Mouse (Mus musculus) CH12.LX (cell line): ENCODE data around the gene Vps37b. TPM values are rescaled to one million over a fixed set of nuclear protein-coding genes. Genes with fewer than 3 reads are reported as not detected.

Experiments used
- DNase-seq: peaks from one replicate; pipeline ENCODE4 v3.0.0-alpha.2; 2013; ENCODE audit errors: extremely low read depth
- H3K27ac ChIP-seq: 2 replicates; pipeline ENCODE4 v1.5.1; 2012; ENCODE audit warnings: low read depth, mild to moderate bottlenecking, control low read depth, moderate library complexity; ENCODE audit not compliant: insufficient read depth
- H3K27me3 ChIP-seq: replicated peaks from 2 replicates; pipeline ENCODE3; 2012; ENCODE audit warnings: inconsistent platforms
- H3K36me3 ChIP-seq, 2 experiments: replicated peaks in 1 of 2; 2 replicates each; pipeline versions ENCODE3 to v1.6.1; 2012; ENCODE audit warnings: inconsistent platforms in 1 of 2, low read length in 1 of 2, mild to moderate bottlenecking in 1 of 2, mixed read lengths in 1 of 2, moderate library complexity in 1 of 2; ENCODE audit not compliant: control insufficient read depth in 1 of 2, insufficient read depth in 1 of 2
- H3K4me1 ChIP-seq, 2 experiments: 2 replicates each; pipeline ENCODE4 v1.6.1; 2012; ENCODE audit warnings: inconsistent platforms in 1 of 2, moderate library complexity in 1 of 2; ENCODE audit not compliant: insufficient read depth in 2 of 2, control insufficient read depth in 1 of 2
- H3K4me2 ChIP-seq: 2 replicates; pipeline ENCODE4 v1.6.1; 2012; ENCODE audit warnings: low read depth, mild to moderate bottlenecking, control low read depth; ENCODE audit not compliant: poor library complexity, insufficient read depth, severe bottlenecking
- H3K4me3 ChIP-seq, 3 experiments: fragments of 150-350 bp in 1 of 3; sonication (generic) in 1 of 3; replicated peaks in 1 of 3; 2 replicates each; pipeline versions ENCODE3 to v1.5.1; 2011 to 2012; ENCODE audit warnings: low read depth in 2 of 3, low read length in 2 of 3, mild to moderate bottlenecking in 2 of 3, moderate library complexity in 2 of 3, control low read depth in 1 of 3, improper control_type of control experiment in 1 of 3, inconsistent platforms in 1 of 3, mixed read lengths in 1 of 3; ENCODE audit not compliant: poor library complexity in 1 of 3
- H3K79me2 ChIP-seq: replicated peaks from 2 replicates; pipeline ENCODE4 v1.6.1; 2012; ENCODE audit warnings: mild to moderate bottlenecking, moderate library complexity; ENCODE audit not compliant: control insufficient read depth, poor library complexity, insufficient read depth, severe bottlenecking; ENCODE audit errors: extremely low read depth
- H3K9ac ChIP-seq: 2 replicates; pipeline ENCODE4 v1.6.1; 2012; ENCODE audit warnings: low read depth, mild to moderate bottlenecking, control low read depth, moderate library complexity; ENCODE audit not compliant: insufficient read depth
- H3K9me3 ChIP-seq: replicated peaks from 2 replicates; pipeline ENCODE3; 2012; ENCODE audit warnings: low read length, inconsistent platforms, mixed read lengths
- CHD1 ChIP-seq: IDR thresholded peaks from 2 replicates; pipeline ENCODE4 v1.6.1; 2012; ENCODE audit warnings: low read depth, low read length, improper control_type of control experiment, inconsistent platforms
- CHD2 ChIP-seq: IDR thresholded peaks from 2 replicates; pipeline ENCODE4 v1.6.1; 2011; ENCODE audit warnings: low read length, improper control_type of control experiment
- CTCF ChIP-seq, 2 experiments: IDR thresholded peaks in 1 of 2; conservative IDR thresholded peaks in 1 of 2; 2 replicates each; pipeline ENCODE4 v1.5.1; 2011 to 2012; ENCODE audit warnings: low read depth in 2 of 2, low read length in 2 of 2, improper control_type of control experiment in 1 of 2, inconsistent platforms in 1 of 2, mild to moderate bottlenecking in 1 of 2, moderate library complexity in 1 of 2
- E2F4 ChIP-seq: IDR thresholded peaks from 2 replicates; pipeline ENCODE4 v1.6.1; 2011; ENCODE audit warnings: low read depth, low read length, improper control_type of control experiment; ENCODE audit not compliant: insufficient replicate concordance
- EP300 ChIP-seq: IDR thresholded peaks from 2 replicates; pipeline ENCODE4 v1.6.1; 2011; ENCODE audit warnings: low read length, improper control_type of control experiment
- GABPA ChIP-seq: IDR thresholded peaks from 2 replicates; pipeline ENCODE4 v1.6.1; 2012; ENCODE audit warnings: low read depth, low read length, improper control_type of control experiment, inconsistent platforms; ENCODE audit not compliant: insufficient replicate concordance
- IRF4 ChIP-seq: IDR thresholded peaks from 2 replicates; pipeline ENCODE4 v1.6.1; 2014; ENCODE audit warnings: low read depth, mild to moderate bottlenecking, inconsistent platforms, low read length, improper control_type of control experiment
- JUND ChIP-seq: conservative IDR thresholded peaks from 2 replicates; pipeline ENCODE4 v1.6.1; 2011; ENCODE audit warnings: low read depth, low read length, improper control_type of control experiment
- KAT2A ChIP-seq: IDR thresholded peaks from 2 replicates; pipeline ENCODE4 v1.6.1; 2012; ENCODE audit warnings: low read length, improper control_type of control experiment, inconsistent platforms; ENCODE audit not compliant: insufficient replicate concordance
- MAFK ChIP-seq: IDR thresholded peaks from 2 replicates; pipeline ENCODE4 v1.6.1; 2011; ENCODE audit warnings: low read length, improper control_type of control experiment; ENCODE audit not compliant: insufficient replicate concordance
- MAX ChIP-seq: IDR thresholded peaks from 2 replicates; pipeline ENCODE4 v1.6.1; 2011; ENCODE audit warnings: low read length, improper control_type of control experiment
- MAZ ChIP-seq: IDR thresholded peaks from 2 replicates; pipeline ENCODE4 v1.6.1; 2012; ENCODE audit warnings: low read depth, mild to moderate bottlenecking, inconsistent platforms, low read length, improper control_type of control experiment, moderate library complexity
- NELFE ChIP-seq: IDR thresholded peaks from 2 replicates; pipeline ENCODE4 v1.6.1; 2011; ENCODE audit warnings: low read depth, low read length, improper control_type of control experiment
- NRF1 ChIP-seq: IDR thresholded peaks from 2 replicates; pipeline ENCODE4 v1.6.1; 2014; ENCODE audit warnings: low read depth, mild to moderate bottlenecking, inconsistent platforms, low read length, improper control_type of control experiment, moderate library complexity
- POLR2A ChIP-seq: IDR thresholded peaks from 2 replicates; pipeline ENCODE4 v1.6.1; 2011; ENCODE audit warnings: low read depth, mild to moderate bottlenecking, improper control_type of control experiment, low read length
- POLR2AphosphoS2 ChIP-seq: IDR thresholded peaks from 2 replicates; pipeline ENCODE4 v1.6.1; 2011; ENCODE audit warnings: low read depth, low read length, improper control_type of control experiment
- RAD21 ChIP-seq: IDR thresholded peaks from 2 replicates; pipeline ENCODE4 v1.6.1; 2011; ENCODE audit warnings: low read depth, mild to moderate bottlenecking, low read length, improper control_type of control experiment, moderate library complexity
- RCOR1 ChIP-seq: conservative IDR thresholded peaks from 2 replicates; pipeline ENCODE4 v1.6.1; 2012; ENCODE audit warnings: low read depth, mild to moderate bottlenecking, inconsistent platforms, low read length, improper control_type of control experiment
- SIN3A ChIP-seq: IDR thresholded peaks from 2 replicates; pipeline ENCODE4 v1.6.1; 2012; ENCODE audit warnings: low read length, improper control_type of control experiment, inconsistent platforms
- SMC3 ChIP-seq: IDR thresholded peaks from 2 replicates; pipeline ENCODE4 v1.6.1; 2011; ENCODE audit warnings: low read depth, low read length, improper control_type of control experiment
- TBP ChIP-seq: conservative IDR thresholded peaks from 2 replicates; pipeline ENCODE4 v1.6.1; 2011; ENCODE audit warnings: low read depth, low read length, improper control_type of control experiment
- USF2 ChIP-seq: conservative IDR thresholded peaks from 2 replicates; pipeline ENCODE4 v1.6.1; 2011; ENCODE audit warnings: low read depth, low read length, improper control_type of control experiment
- ZKSCAN1 ChIP-seq: IDR thresholded peaks from 2 replicates; pipeline ENCODE4 v1.6.1; 2012; ENCODE audit warnings: low read depth, inconsistent platforms, low read length, improper control_type of control experiment, borderline replicate concordance
- ZMIZ1 ChIP-seq: IDR thresholded peaks from 2 replicates; pipeline ENCODE4 v1.6.1; 2012; ENCODE audit warnings: low read depth, mild to moderate bottlenecking, inconsistent platforms, low read length, improper control_type of control experiment
- dilution Hi-C: fragments of 300-500 bp; cut with MboI; formaldehyde crosslinking; loops from 2 replicates; pipeline ENCODE4 v1.14.3; 2020; ENCODE audit warnings: low sequenced_read_pairs; ENCODE audit not compliant: extremely low pct_unique_long_range_greater_than_20kb, extremely low pct_ligation_motif_present
- in situ Hi-C: fragments of 300-500 bp; cut with MboI; formaldehyde crosslinking; loops from 3 replicates; pipeline ENCODE4 v1.14.3; 2019; ENCODE audit warnings: low sequenced_read_pairs, low pct_ligation_motif_present, low pct_unique_long_range_greater_than_20kb, mixed read lengths
- polyA plus RNA-seq: library from polyadenylated mRNA; unstranded; fragments of >175 nt; gene quantifications from 2 replicates; pipeline ENCODE4 v1.2.1, GENCODE M21; 2012; ENCODE audit warnings: low read depth; ENCODE audit not compliant: insufficient read length
- total RNA-seq, 2 experiments: library from RNA; depleted of rRNA; stranded (reverse); fragments of 300-350 nt in 1 of 2; fragments of >200 nt in 1 of 2; gene quantifications; 2 replicates each; pipeline ENCODE4 v1.2.3; 2012 to 2014

Vps37b gene
- total and polyA plus RNA-seq, 3 experiments, result 8.7 to 23.5 (median 10.2) TPM

DNA sequence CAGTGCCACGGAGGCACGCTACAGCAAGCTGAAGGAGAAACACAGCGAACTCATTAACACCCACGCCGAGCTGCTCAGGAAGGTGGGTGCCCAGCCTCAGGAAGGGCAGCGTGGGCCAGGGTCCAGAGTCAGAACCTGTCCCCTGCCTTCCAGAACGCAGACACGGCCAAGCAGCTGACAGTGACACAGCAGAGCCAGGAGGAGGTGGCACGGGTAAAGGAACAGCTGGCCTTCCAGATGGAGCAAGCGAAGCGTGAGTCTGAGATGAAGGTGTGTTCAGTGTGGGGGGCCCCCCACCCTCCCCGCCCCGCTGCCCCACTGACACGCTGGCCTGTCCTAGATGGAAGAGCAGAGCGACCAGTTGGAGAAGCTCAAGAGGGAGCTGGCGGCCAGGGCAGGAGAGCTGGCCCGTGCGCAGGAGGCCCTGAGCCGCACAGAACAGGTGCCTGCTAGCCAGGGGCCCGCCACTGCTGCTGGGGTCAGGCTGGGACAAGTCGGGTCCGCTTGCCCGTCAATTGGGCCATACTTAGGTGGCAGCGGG is 34.8 kb downstream of the Vps37b start:
- TF ChIP-seq CHD2 (no peak), IRF4 (no peak), TBP (no peak), MAZ (no peak), ZKSCAN1 (no peak), SIN3A (no peak), KAT2A (no peak), CTCF (conservative IDR thresholded peaks at IDR 0.05 in 1 of 2, IDR thresholded peaks at IDR 0.05 in 1 of 2; ENCODE audit: low read depth in 2 of 2, low read length in 2 of 2) (no peak), CHD1 (no peak), NELFE (no peak), ZMIZ1 (no peak), POLR2AphosphoS2 (no peak), JUND (no peak), EP300 (no peak), SMC3 (no peak), RCOR1 (no peak), RAD21 (no peak), NRF1 (no peak), MAFK (no peak), USF2 (no peak)
- Histone ChIP-seq H3K36me3 (peaks cover 81 to 94% of the 10 kb centered on the region in 2 experiments), H3K4me1 (peaks cover 9 to 23% of the 10 kb centered on the region in 2 experiments), H3K27me3 (no peaks in the 10 kb centered on the region), H3K9me3 (no peaks in the 10 kb centered on the region), H3K4me2 (no peak overlapping the region), H3K4me3 (no peak overlapping the region), H3K79me2 (no peaks in the 10 kb centered on the region), H3K9ac (no peak overlapping the region), H3K27ac (no peak overlapping the region)
- dilution Hi-C loops (no loop called here), in situ Hi-C loops (loop anchor here (10.0 kb wide), 1 partner anchor 182 kb away; no protein-coding TSS in a partner anchor)
- no peak for DNase-seq

DNA sequence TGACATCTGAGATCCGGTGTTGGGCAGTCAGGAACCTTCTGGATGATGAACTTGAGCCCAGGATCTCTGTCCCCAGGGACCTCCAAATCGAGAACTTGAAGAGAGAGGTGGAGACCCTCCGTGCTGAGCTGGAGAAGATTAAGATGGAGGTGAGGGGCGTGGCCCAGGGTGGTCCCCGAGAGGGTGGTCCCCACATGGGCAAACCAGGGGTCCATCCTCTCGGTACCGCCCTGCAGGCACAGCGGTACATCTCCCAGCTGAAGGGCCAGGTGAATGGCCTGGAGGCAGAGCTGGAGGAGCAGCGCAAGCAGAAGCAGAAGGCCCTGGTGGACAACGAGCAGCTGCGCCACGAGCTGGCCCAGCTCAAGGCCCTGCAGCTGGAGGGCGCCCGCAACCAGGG is 35.4 kb downstream of the Vps37b start:
- Histone ChIP-seq H3K79me2 (no peaks in the 10 kb centered on the region), H3K9ac (no peak overlapping the region), H3K4me1 (peaks cover 14 to 23% of the 10 kb centered on the region in 2 experiments), H3K4me3 (no peak overlapping the region)
- DNase-seq, result no peak
- TF ChIP-seq GABPA (no peak), SMC3 (no peak), POLR2AphosphoS2 (no peak), POLR2A (no peak), RCOR1 (no peak), USF2 (no peak), E2F4 (no peak), MAFK (no peak), CHD2 (no peak), MAX (no peak)
- TF ChIP-seq, all 38 proteins: peak for 0
- H3K9me3 ChIP-seq, result no peaks in the 10 kb centered on the region
- dilution Hi-C loops (no loop called here), in situ Hi-C loops (loop anchor here (10.0 kb wide), 1 partner anchor 182 kb away; no protein-coding TSS in a partner anchor)
- H3K36me3 ChIP-seq, result peaks cover 81 to 94% of the 10 kb centered on the region in 2 experiments
- no peak overlapping the region for H3K27ac ChIP-seq
- H3K27me3 ChIP-seq, result no peaks in the 10 kb centered on the region
- H3K4me2 ChIP-seq, result no peak overlapping the region
